Mouse (Mus musculus) ES-E14 (cell line): ENCODE results near the gene Itgb5. TPM values are rescaled to one million over a fixed set of nuclear protein-coding genes. Genes with fewer than 3 reads are reported as not detected.
A peak's percentile ranks its signal among the peaks of the same experiment; 100 is the strongest.

Source experiments
- DNase-seq: peaks from one replicate; pipeline ENCODE4 v3.0.0-alpha.2; 2013; ENCODE audit warnings: low read depth, low spot score
- H3K27ac ChIP-seq: 2 replicates; pipeline ENCODE4 v1.5.1; 2012; ENCODE audit warnings: low read depth, mild to moderate bottlenecking, low read length, moderate library complexity, mixed read lengths; ENCODE audit not compliant: poor library complexity, insufficient read depth, severe bottlenecking
- H3K36me3 ChIP-seq: 2 replicates; pipeline ENCODE4 v1.6.1; 2012; ENCODE audit warnings: mild to moderate bottlenecking, low read length, moderate library complexity, mixed read lengths; ENCODE audit not compliant: control insufficient read depth, poor library complexity, insufficient read depth, severe bottlenecking
- H3K4me1 ChIP-seq, 2 experiments: fragments of 150-350 bp in 1 of 2; sonication (generic) in 1 of 2; 2 replicates each; pipeline ENCODE4 v1.6.1; 2012; ENCODE audit warnings: low read length in 2 of 2, mild to moderate bottlenecking in 1 of 2, mixed read lengths in 1 of 2; ENCODE audit not compliant: control insufficient read depth in 2 of 2, insufficient read depth in 2 of 2, poor library complexity in 1 of 2
- H3K4me3 ChIP-seq, 2 experiments: fragments of 150-350 bp in 1 of 2; sonication (generic) in 1 of 2; 2 replicates each; pipeline ENCODE4 v1.5.1; 2012; ENCODE audit warnings: low read length in 2 of 2, low read depth in 1 of 2, mild to moderate bottlenecking in 1 of 2, mixed read lengths in 1 of 2; ENCODE audit not compliant: insufficient read depth in 1 of 2, poor library complexity in 1 of 2, severe bottlenecking in 1 of 2
- H3K9ac ChIP-seq: 2 replicates; pipeline ENCODE4 v1.6.1; 2012; ENCODE audit warnings: low read depth, mild to moderate bottlenecking, low read length, mixed read lengths; ENCODE audit not compliant: poor library complexity, insufficient read depth, severe bottlenecking
- H3K9me3 ChIP-seq: fragments of 150-350 bp; sonication (generic); 2 replicates; pipeline ENCODE4 v1.6.1; 2012; ENCODE audit warnings: low read depth, mild to moderate bottlenecking, low read length; ENCODE audit not compliant: control insufficient read depth, insufficient read depth
- CHD2 ChIP-seq: IDR thresholded peaks from 2 replicates; pipeline ENCODE4 v1.6.1; 2014; ENCODE audit warnings: mild to moderate bottlenecking, low read depth, low read length, inconsistent platforms
- HCFC1 ChIP-seq: IDR thresholded peaks from 2 replicates; pipeline ENCODE4 v1.6.1; 2012; ENCODE audit warnings: low read length, inconsistent platforms, borderline replicate concordance; ENCODE audit not compliant: insufficient read depth
- MAFK ChIP-seq: IDR thresholded peaks from 2 replicates; pipeline ENCODE4 v1.6.1; 2014; ENCODE audit warnings: mild to moderate bottlenecking, low read depth, low read length, inconsistent platforms; ENCODE audit not compliant: insufficient read depth
- ZC3H11A ChIP-seq: IDR thresholded peaks from 2 replicates; pipeline ENCODE4 v1.6.1; 2012; ENCODE audit warnings: low read depth, mild to moderate bottlenecking, inconsistent platforms, low read length, borderline replicate concordance
- ZNF384 ChIP-seq: IDR thresholded peaks from 2 replicates; pipeline ENCODE4 v1.6.1; 2012; ENCODE audit warnings: low read depth, low read length, inconsistent platforms
- in situ Hi-C, 2 experiments: fragments of 600-800 bp; cut with MboI; formaldehyde crosslinking; loops; one replicate each; pipeline ENCODE4 v1.15.1; 2025; ENCODE audit warnings: low sequenced_read_pairs in 2 of 2, inconsistent platforms in 1 of 2; ENCODE audit not compliant: unreplicated experiment in 2 of 2
- total RNA-seq: library from RNA; depleted of rRNA; stranded (reverse); fragments of 300-350 nt; gene quantifications from 2 replicates; pipeline ENCODE4 v1.2.3, GENCODE M21; 2012

The Itgb5 gene
- total RNA-seq, 1 experiment: 60.6 TPM

- no peaks in the 10 kb centered on the region for H3K9me3 ChIP-seq
- peaks cover 14 to 27% of the 10 kb centered on the region in 2 experiments for H3K4me1 ChIP-seq
- H3K4me3 ChIP-seq: no peak overlapping the region
- peak overlapping the region; percentile 77; the same call in 1 of the 2 replicates for H3K27ac ChIP-seq
- in situ Hi-C loops: no loop called here
- no peak overlapping the region for H3K9ac ChIP-seq
- no peaks in the 10 kb centered on the region for H3K36me3 ChIP-seq
- TF ChIP-seq HCFC1 (no peak), MAFK (no peak), ZC3H11A (no peak), CHD2 (no peak), ZNF384 (no peak)
- no peak for DNase-seq
These were observed 53.1 kb downstream of the Itgb5 start for GRCm38 (mm10) chr16:33882540-33882939.

DNA sequence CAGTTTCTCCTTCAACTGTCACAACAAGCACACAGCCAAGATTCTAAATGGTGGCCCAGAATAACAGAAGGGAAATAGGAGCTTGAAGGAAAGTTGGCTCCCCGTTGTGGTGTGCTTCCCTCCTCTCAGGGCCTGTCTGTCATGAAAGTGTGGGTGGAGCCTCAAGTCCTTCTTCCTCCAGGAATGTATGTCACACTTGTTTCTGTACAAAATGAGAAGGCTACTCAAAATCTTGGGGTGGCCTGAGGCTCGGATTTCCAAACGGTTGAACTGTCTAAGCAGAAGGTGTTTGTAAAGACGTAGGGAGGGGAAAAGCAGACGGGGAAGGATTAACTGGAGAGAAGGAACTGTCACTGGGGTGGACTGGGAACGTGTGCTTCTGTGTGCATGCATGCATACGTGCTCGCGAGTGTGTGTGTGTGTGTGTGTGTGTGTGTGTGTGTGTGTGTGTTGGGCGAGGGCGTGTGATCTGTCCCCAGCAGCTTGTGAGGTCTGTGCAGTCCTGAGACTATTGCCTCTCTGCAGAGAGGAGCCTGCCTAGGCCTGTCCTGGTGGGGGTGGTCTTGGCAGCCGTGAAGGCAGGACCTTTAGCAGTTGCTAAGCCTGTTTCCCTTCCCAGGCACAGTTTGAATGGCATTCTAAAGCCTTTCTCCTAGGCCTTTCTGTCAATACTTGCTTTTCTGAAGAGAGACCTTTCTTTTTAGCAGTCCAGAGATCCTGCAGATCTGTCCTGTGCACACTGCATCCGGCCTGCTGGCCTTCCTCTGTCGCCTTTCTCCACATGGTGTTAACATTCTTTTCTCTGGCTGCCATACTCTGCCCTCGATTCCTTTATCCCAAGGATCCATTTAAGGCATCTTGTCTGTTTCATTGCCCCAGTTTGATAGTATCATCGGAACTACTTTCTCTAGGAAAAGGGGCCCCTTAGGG is 53.8 kb downstream of the Itgb5 start:
- Histone ChIP-seq H3K4me3 (no peak overlapping the region), H3K36me3 (no peaks in the 10 kb centered on the region), H3K4me1 (peaks cover 11 to 28% of the 10 kb centered on the region in 2 experiments), H3K27ac (peak overlapping the region; percentile 77), H3K9me3 (no peaks in the 10 kb centered on the region), H3K9ac (peak overlapping the region; percentile 49; the same call in 1 of the 2 replicates)
- in situ Hi-C loops: no loop called here
- no peak for TF ChIP-seq ZNF384
- TF ChIP-seq MAFK: no peak
- TF ChIP-seq HCFC1: no peak
- TF ChIP-seq ZC3H11A: no peak
- no peak for TF ChIP-seq CHD2
- DNase-seq: no peak

GRCm38 (mm10) chr16:33884201-33884600 is 54.7 kb downstream of the Itgb5 start:
- Histone ChIP-seq H3K27ac (no peak overlapping the region; the same call in 1 of the 2 replicates), H3K4me3 (no peak overlapping the region), H3K9ac (no peak overlapping the region), H3K4me1 (peaks cover 10 to 24% of the 10 kb centered on the region in 2 experiments), H3K36me3 (no peaks in the 10 kb centered on the region), H3K9me3 (no peaks in the 10 kb centered on the region)
- no peak for DNase-seq
- in situ Hi-C loops: no loop called here
- TF ChIP-seq CHD2: no peak
- no peak for TF ChIP-seq ZNF384
- TF ChIP-seq MAFK: no peak
- TF ChIP-seq ZC3H11A: no peak

DNA sequence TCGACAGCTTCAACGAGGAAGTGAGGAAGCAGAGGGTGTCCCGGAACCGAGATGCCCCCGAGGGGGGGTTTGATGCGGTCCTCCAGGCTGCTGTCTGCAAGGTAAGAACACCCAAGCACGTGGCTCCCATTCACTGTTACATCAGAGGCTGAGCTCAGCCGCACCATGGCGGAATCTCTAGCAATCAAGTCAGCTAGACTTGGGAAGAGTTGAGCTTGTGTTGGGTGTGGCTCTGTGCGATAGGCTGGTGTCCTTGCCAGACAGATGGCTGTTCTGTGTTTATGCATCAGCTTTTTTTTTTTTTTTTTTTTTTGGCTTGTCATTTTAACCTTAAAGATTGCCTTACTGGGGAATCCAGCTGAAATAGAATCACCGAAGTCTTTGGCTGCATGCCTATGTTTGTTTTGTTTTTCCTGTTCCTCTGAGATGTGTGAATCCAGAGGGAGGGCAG is 55.6 kb downstream of the Itgb5 start:
- peaks cover 8 to 24% of the 10 kb centered on the region in 2 experiments for H3K4me1 ChIP-seq
- no peaks in the 10 kb centered on the region for H3K9me3 ChIP-seq
- DNase-seq: no peak
- H3K27ac ChIP-seq: no peak overlapping the region
- H3K36me3 ChIP-seq: no peaks in the 10 kb centered on the region
- in situ Hi-C loops: no loop called here
- H3K9ac ChIP-seq: no peak overlapping the region; the same call in 1 of the 2 replicates
- no peak for TF ChIP-seq ZC3H11A
- peak; percentile 68 for TF ChIP-seq ZNF384
- no peak overlapping the region for H3K4me3 ChIP-seq
